Mouse (Mus musculus) testis, postnatal 14 days (tissue): ENCODE measurements around the gene Actr1b.

ENCODE experiments used
- DNase-seq: peaks from one replicate; pipeline ENCODE4 v3.0.0; 2021; ENCODE audit warnings: low spot score

Actr1b gene

GRCm38 (mm10) chr1:36656233-36656632 lies 58.0 kb downstream of the Actr1b start:
- DNase-seq, result no peak

DNA sequence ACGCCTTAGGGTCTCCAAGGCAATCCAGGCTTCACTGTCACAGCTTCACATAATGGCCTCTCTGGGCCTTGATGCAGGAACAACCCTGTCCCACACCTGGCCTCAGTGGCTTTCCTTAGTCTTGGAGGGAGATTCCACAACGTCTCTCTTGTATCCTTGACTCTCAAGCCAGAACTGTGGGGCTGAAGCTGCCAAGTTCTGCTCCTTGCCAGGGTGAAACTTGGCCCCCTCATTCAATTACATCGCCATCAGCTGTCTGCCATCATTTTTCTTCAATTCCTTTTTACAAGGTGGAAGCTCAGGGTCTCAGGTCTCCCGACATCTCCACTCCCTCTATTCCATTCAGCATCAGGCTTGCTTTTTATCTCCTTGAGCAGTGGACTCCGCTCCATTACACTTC lies 59.2 kb downstream of the Actr1b start:
- DNase-seq, result no peak
